Mouse (Mus musculus) urinary bladder, postnatal 10 days (tissue): ENCODE results near the gene Olfr1393.
"Not testable (repeated sequence)": the region's sequence is repeated elsewhere in the genome, so short reads cannot be mapped to it uniquely, and the experiment has no call there.

ENCODE experiments used
- DNase-seq: peaks from one replicate; pipeline ENCODE4 v3.0.0; 2022; ENCODE audit warnings: low spot score

Olfr1393 gene

DNA sequence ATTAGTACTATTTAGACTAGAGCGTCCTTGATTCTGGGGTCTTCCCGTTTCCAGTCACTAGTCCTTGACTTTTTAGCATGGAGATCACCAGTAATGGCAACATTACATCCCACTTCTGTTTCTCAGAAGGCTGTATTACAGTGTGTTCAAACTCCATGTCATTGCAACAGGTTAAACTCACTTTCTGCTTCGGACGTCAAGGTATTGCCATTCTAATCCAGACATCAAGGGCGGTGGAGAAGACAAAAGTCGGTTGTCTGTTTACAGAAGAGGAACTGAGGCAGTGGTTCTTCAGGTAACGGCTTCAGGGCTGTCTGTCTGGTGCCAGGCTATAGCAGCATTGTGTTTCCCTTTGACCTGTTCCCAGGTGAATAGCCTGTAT lies 26.7 kb upstream of the Olfr1393 start:
- no peak for DNase-seq

DNA sequence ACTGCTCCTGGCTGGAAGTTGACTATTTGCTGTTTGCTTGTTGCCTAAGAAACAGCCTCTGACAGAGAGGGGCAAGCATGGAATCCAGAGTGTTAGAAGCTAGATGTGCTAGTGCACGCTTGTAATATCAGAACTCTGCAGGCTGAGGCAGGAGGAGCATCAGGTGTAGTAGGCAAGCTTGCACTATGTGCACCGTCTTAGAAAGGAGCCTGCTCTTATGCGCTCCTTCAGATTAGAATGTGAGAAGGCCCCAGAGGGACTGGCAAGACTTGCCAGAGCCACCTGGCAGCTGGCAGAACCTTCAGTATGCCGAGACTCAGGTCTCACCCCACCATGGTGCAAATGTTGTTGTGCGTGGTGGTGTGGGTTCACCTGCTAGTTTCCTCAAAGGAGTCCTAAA lies 26.1 kb upstream of the Olfr1393 start:
- no peak for DNase-seq

DNA sequence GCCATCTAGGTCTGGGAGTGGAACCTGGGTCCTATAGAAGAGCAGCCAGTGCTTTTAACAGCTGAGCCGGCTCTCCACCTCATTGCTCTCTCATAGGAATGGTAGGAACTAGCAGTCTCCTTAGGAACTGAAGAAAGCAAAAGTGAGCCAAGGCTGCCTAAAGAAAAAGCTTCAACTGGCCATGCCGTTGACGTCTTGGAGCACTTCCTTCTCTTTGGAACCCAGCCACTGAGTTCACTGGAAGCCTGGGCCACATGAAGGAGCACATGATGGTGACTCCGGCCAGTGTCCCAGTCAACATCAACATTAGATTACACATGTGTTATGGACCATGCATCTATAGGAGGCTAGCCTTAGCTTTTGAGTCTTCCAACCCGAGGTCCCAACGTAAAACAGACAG lies 25.1 kb upstream of the Olfr1393 start:
- DNase-seq: no peak

DNA sequence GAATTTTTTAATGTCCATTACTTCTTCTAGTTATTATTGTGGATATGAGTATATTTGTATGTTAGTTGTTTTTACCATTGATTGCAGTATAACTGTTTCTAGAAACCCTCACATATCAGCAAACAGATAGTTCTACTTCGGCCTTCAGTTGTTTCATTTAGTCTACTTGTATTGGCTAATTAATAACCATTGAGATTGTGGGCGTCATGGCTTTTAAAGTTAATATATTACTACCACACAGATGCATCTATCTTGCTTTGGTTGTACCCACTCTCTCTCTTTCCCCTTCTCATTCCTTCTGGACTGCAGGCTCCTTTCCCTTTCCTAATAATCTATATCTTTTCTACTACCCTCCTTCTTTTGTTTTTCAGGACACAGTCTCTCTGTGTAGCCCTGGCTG lies 18.8 kb upstream of the Olfr1393 start:
- no peak for DNase-seq

DNA sequence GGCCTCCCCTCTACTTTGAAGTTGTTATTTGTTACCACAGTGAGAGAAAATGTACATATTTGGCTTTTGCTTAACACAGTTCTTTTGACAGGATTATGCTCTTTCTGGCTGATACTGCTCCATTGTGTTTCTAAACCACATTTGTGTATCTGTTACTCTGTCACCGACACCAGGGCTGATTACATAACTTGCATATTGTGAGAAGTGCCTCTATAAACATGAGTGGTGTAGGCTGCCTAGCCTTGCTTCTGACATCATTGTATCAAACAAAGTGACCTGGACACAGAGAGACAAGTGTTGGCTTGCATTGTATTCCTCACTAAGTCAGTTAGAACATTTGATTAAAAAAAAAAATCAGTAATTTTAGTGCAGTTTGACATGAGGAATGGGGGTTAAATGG lies 18.3 kb upstream of the Olfr1393 start:
- no peak for DNase-seq

DNA sequence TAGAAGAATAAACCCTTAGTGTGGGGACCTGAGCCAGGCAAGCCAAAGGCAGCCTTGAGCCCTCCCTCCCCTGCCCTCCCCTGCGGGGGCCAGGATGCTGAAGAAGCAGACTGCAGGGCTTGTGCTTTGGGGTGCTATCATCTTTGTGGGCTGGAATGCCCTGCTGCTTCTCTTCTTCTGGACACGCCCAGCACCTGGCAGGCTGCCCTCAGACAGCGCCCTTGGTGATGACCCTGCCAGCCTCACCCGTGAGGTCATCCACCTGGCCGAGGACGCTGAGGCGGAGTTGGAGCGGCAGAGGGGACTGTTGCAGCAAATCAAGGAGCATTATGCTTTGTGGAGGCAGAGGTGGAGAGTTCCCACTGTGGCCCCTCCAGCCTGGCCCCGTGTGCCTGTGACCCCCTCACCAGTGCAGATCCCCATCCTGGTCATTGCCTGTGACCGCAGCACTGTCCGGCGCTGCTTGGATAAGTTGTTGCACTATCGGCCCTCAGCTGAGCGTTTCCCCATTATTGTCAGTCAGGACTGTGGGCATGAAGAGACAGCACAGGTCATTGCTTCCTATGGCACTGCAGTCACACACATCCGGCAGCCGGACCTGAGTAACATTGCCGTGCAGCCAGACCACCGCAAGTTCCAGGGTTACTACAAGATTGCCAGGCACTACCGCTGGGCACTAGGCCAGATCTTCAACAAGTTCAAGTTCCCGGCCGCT lies 17.3 kb upstream of the Olfr1393 start:
- no peak for DNase-seq

DNA sequence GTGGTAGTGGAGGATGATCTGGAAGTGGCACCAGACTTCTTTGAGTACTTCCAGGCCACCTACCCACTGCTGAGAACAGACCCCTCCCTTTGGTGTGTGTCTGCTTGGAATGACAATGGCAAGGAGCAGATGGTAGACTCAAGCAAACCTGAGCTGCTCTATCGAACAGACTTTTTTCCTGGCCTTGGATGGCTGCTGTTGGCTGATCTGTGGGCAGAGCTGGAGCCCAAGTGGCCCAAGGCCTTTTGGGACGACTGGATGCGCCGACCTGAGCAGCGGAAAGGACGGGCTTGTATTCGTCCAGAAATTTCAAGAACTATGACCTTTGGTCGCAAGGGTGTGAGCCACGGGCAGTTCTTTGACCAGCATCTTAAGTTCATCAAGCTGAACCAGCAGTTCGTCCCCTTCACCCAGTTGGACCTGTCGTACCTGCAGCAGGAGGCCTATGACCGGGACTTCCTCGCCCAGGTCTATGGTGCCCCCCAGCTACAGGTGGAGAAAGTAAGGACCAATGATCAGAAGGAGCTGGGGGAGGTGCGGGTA lies 16.7 kb upstream of the Olfr1393 start:
- DNase-seq: no peak

DNA sequence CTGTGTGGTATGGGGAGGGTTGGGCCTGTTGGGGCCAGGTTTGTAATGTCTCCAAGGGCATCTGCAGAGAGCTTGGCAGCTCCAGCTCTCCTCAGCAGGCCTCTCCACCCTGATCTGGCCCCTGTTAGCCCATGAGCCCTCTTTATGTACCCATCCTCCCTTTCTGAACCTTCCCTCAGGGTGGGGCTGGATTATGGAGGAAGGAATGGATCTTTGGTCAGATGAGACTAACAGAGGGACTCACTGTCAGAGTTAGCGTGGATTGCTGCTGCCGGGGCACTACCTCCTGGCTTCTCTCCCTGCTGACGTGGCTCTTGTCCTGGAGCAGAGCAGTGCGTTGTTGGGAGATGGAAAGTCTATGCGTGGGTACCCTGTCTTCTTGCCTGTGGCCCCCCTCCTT lies 15.8 kb upstream of the Olfr1393 start:
- no peak for DNase-seq

DNA sequence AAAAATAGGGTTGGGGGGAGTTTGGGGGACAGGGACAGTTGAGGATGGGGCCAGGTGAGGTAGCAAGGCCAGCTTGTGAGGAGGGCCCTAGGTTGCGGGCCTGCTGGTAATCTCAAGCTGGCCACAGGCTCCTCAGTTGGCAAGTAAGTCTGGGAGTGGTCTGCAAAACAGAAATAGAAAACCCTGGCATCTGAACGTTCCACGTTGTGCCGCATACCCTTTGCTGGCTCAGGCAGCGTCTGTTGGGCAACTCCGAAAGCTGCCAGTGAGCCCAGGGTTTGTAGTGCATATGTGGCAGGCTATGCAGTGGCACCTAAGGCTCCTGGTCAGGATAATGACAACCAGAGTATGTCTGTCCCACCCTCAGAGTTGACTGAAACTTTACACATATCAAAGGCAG lies 15.0 kb upstream of the Olfr1393 start:
- no peak for DNase-seq

DNA sequence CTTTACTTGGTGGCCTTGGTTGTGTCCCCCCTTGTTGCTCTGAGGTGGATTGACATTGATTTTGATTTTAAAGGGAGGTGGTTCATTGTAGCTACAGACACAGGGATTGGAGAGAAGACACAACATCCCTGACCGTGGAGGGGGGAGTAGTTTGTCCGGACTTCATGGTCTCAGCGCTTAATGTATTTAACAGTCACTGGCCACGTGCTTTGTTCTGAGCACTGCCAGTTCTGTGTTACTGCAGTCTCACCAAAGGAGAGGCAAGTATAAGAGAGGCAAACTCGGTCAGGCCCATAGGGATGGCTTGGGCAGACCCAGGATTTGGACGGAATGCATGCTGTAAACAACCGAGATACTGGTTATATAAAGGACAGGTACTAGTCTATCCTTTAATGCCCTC lies 14.0 kb upstream of the Olfr1393 start:
- DNase-seq: no peak

DNA sequence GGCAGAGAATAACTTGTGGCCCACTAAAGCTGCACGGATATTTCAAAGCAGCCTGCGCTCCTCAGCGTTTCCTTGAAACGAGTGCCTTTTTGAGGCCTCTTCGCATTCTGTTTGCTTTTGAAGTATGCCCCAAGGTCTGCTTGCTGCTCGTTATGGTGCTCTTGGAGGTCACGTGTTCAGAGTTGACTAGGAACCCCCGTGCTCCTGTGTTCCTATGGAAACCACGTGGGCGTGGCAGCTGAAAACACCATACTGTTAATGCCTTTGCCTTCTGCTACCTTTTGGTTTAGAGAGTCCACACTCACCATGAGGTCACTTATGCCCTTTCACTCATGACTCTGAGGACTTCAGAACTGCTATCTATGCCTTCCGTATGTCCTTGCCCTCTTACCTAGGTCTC lies 13.5 kb upstream of the Olfr1393 start:
- DNase-seq: no peak

DNA sequence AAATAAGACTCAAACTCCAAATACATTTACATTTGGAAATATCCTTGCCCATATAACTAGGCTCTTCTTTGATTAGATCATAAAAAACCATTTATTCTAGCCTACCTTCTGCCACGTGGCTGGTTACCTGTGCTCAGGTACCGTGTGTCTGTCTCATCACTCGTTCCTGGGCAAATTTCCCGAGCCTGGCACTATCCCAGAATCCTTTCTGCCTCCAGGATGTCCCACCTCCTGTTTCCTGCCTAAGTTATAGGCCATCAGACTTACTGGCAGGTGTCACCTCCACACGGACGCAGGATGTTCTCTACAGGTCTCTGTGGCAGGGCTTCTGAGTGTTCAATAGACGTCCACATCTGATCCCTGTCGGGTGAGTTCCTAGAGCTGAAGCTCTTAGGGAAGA lies 13.0 kb upstream of the Olfr1393 start:
- no peak for DNase-seq

DNA sequence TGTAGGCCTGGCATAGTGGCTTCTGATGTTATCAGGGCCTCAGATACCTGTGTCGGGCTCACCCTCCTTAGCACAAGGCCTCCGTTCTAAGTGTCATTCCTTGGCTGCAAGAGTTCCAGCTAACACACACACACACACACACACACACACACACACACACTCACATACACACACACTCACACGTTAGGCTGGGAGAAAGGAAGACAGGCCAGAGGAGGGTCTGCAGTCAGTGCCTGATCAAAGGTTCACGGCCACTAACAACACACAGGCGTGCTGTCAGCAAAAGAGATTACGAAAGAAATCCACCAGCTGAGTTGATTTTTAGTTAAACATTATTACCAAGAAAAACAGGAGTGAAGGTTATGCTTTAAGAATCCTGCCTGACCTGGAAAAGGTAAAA lies 11.4 kb upstream of the Olfr1393 start:
- no peak for DNase-seq

DNA sequence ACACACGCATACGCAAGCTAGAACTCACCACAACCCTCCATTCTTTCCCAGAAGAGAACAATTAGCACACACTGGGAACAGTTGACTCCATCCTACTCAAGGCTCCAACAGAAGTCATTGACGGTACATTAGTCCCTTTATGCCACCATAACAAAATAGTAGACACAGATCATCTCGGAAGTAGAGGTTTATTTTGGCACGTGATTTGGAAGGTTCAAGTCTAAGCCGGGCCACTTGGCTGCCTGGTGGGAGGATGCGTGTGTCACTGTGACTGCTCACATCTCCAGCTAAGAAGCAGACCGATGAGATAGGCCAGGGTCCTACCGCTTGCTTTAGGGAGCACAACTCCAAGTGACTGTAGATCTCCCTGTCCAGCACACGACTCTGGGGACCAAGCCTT lies 10.8 kb upstream of the Olfr1393 start:
- no peak for DNase-seq

DNA sequence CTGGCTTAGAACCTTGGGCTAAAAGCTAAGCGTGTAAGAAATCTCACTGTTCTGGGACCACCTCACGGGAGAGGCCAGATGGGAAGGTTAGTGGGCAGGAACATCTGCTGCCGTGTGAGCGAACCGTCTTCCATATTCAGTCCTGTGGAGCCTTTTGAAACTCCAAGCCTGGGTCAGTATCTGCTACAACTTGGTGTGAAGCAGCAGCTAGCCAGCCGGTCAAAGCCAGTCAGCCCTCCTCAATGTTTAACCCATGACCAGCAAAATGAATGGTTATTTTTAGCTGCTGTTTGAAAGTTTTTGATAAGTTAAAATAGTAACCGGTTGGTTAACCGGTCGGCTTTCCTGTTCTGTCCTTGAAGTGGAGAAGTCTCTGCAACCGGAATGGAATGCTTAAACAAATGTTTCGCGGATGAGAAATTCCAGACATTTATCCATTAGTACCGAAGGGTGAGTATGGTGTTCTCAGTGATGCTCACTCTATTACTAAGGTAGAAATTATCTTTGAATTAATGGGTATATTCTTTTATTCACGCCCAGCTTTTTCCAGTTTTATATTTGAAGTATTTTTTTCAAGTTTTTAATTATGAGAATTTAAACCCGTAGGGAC lies 10.0 kb upstream of the Olfr1393 start:
- DNase-seq: no peak

DNA sequence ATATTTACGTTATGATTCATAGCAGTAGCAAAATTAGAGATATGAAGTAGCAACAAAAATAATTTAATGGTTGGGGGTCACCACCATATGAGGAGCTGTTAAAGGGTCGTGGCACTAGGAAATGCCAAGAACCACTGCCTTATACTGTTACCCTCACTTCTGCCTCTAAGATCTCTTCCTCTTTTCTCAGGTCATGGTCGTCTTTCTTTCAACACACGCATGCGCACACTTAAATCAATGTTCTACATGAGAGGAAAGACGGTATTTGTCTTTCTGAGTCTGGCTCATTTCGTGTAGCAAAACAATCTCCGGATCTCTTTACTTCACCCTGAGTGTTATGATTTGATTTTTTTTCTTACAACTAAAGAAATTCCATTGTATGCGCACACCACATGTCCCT lies 8.3 kb upstream of the Olfr1393 start:
- DNase-seq: no peak

DNA sequence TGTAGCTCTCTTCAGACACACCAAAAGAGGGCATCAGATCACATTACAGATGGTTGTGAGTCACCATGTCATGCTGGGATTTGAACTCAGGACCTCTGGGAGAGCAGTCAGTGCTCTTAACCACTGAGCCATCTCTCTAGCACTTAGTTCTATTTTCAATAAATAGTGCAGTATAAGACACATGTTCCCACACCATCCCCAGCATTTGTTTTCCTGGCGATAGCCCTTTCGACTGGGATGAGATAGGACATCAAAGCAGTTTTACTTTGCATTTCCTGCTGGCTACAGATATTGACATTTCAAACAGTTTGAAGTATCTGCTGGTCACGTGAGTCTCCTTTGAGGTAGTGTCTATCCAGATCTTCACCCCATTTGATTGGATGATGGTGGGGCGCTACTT lies 7.7 kb upstream of the Olfr1393 start:
- DNase-seq: no peak

DNA sequence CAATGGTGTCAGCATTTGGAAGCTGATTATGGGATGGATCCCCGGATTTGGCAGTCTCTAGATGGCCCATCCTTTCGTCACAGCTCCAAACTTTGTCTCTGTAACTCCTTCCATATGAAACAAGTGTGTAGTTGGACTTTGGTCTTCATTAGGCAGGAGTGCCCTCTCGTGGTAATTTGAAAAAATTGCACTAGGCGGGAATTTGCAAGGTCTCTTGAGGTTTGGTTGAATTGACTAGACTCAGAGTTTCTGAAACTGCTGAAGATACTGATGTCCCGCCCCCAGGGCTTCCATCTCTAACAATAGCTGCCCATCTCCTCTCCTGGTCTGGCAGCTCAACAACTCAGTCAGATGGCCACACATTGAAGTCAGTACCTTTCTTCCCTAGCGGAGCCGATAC lies 6.8 kb upstream of the Olfr1393 start:
- DNase-seq: no peak

DNA sequence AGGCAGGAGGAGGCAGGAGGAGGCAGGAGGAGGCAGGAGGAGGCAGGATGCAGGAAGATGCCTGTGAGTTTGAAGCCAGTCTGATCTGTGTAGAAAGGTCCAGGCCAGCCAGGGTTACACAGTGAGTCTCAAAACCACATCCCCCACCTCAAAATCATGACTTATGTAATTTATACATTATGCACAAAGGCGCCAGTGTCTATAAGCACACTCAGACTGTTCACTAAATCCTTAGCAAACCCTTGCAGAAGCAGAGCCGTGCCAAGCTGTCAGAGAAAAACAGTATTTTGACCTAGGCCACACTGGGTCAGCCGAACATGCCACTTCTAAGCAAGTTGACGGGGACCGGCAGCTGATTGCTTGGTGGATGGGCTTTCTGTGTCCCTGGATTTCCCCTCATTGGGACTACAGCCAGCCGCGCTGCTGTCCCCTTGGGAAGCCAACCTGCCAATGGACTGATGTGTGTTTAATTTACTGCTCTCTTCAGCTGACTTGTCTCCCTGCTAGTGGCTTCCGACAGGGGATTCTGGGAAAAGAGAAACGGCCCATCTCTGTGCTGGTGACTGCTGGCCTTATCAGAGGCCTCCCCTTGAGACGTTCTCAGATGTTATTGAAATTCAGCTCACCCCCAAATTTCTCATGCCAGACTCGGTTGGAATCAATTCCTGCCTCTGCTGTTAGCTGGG lies 4.1 kb upstream of the Olfr1393 start:
- DNase-seq: no peak

DNA sequence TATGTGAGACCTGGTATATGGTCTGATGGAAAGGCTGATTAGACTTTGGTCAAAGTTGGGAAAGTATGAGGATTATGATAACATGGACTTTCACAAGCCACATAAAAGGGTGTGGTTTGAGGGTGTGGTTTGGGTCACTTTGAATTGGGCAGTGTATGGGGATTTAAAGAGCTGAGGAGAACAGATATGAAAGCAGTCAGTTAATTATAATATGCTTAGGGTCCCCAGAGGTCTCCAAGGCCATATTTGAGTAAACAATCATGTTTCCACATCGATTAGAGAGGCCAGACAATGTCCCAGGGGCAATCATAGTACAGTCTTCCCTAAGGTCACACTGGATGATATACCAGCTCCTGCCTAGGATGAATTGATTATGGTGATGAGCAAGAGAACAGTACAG lies 6.9 kb downstream of the Olfr1393 start, which contains the start of gene Olfr1392:
Gene Olfr1392, plus strand, starts transcription at position 301 of the 400 bp plus-strand sequence.
- not testable (repeated sequence) for DNase-seq

DNA sequence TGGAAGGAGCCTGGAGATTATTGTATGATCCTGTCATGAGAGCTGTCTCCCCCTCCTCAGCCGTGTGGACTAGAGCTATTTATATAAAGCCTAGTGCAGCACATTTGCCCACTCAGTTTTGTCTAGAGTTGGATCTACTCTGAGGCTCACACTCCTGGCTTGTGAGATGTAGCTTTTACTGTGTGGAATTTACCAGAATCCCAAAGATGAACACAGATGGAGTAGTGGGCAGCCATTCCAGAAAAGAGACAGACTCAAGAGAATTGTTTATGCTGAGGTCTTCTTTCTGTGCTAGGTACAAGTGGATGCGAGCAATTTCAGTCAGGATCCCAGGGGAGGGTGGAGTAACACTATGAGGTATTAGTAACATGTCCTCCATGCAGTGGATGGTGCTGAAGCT lies 9.1 kb downstream of the Olfr1393 start:
- DNase-seq: no peak

DNA sequence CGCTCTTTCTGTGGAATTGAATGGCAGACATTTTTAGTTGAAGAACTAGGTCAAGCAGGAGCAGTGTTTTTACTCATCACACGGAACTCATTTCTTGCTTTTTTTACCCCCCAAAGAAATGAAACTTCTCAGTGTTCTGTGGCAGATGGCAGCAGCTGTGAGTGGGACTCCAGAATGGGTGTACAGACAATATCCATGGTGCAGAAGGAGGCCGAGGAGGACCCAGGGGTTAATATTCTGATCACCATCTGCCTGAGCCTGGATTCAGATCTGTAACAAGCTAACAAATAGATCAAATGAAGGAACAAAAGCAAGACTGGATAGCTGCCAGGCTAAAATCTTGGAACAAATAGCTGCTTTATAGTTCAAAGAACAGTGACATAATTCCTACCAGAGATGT lies 14.7 kb downstream of the Olfr1393 start:
- no peak for DNase-seq

DNA sequence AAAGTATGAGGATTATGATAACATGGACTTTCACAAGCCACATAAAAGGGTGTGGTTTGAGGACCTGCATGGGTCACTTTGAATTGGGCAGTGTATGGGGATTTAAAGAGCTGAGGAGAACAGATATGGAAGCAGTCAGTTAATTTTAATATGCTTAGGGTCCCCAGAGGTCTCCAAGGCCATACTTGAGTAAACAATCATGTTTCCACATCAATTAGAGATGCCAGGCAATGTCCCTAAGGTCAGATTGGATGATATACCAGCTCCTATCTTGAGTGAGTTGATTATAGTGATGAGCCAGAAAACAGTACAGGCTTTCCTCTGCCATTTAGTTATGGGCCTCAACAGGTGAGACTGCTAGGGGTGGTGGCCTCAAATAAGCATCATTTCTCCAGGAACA lies 26.3 kb downstream of the Olfr1393 start, which contains the start of gene Olfr10:
Gene Olfr10, plus strand, starts transcription at position 301 of the 400 bp plus-strand sequence.
- no peak for DNase-seq
